Comparison of ENCODE assay signal across 7 mouse cellular contexts in the genomic region with DNA sequence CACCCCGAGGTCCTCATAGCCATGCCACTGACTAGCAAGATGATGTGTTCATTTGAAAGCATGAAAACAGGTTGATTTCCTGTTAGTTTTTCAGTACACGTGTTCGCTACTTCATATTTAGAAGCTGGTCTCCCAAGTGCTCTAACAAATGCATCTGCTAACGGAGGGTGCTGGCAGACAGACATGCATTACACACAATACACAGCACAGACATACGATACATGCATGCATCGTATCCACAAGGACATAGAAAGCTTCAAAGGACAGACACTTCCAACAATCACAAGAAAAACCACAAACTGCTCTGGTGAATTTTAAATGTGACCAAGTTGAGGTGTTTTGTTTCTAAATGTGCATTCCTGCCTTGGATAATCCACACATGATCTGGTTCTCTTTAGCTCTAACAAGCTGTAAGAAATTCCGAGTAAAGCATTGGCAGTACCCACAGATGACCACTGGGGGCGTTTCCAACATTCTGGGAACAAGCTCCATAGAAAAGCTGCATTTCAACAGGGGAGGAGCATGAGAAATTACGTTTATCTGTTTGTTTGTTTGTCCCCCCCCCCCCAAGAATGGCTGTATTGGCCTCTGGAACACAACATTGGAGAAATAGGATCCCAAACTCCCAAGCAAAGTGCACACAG. TPM values are rescaled to one million over a fixed set of nuclear protein-coding genes. Genes with fewer than 3 reads are reported as not detected.
DNase-seq lines count a peak whose midpoint lies in the region; ATAC-seq and TF ChIP-seq lines count a peak whose summit lies in the region.

No protein-coding gene starts in this region.

- peak; percentile 52 for DNase-seq in midbrain, embryonic 10.5 days (ENCODE audit: low spot score)
- DNase-seq in adipocyte (ENCODE audit: low spot score), result peak; percentile 55
- peak; percentile 54 for DNase-seq in embryo, embryonic 9.5 days (ENCODE audit: extremely low spot score)
- peak; percentile 85 for DNase-seq in hindbrain, postnatal 0 days (ENCODE audit: low spot score)
- DNase-seq in liver, embryonic 14.5 days (ENCODE audit: low read depth in 3 of 3, low spot score in 3 of 3), result no peak
- peak; percentile 53 for DNase-seq in right cerebral cortex, adult 18-20 months

- H3K27ac ChIP-seq in midbrain, embryonic 10.5 days (replicated peaks), result no peak overlapping the region
- H3K27ac ChIP-seq in midbrain, embryonic 13.5 days, result no peak overlapping the region
- no peak overlapping the region for H3K27ac ChIP-seq in hindbrain, postnatal 0 days
- no peak overlapping the region for H3K27ac ChIP-seq in liver, embryonic 14.5 days

- H3K4me2 ChIP-seq in midbrain, embryonic 13.5 days (replicated peaks), result no peak overlapping the region
- H3K4me2 ChIP-seq in hindbrain, postnatal 0 days (ENCODE audit: low read depth, low read length), result no peak overlapping the region
- H3K4me2 ChIP-seq in liver, embryonic 14.5 days (ENCODE audit: low read depth), result no peak overlapping the region

- TF ChIP-seq EP300 in liver, embryonic 14.5 days (IDR thresholded peaks at IDR 0.05; ENCODE audit: low read depth), result no peak

- H3K27me3 ChIP-seq in midbrain, embryonic 10.5 days (ENCODE audit: low read depth, poor library complexity, severe bottlenecking), result no peaks in the 10 kb centered on the region
- H3K27me3 ChIP-seq in midbrain, embryonic 13.5 days, result no peaks in the 10 kb centered on the region
- no peaks in the 10 kb centered on the region for H3K27me3 ChIP-seq in hindbrain, postnatal 0 days (ENCODE audit: insufficient read depth, low read length)
- H3K27me3 ChIP-seq in liver, embryonic 14.5 days (ENCODE audit: control insufficient read depth, insufficient read depth, low read length), result no peaks in the 10 kb centered on the region

- H3K36me3 ChIP-seq in midbrain, embryonic 10.5 days, result no peaks in the 10 kb centered on the region
- no peaks in the 10 kb centered on the region for H3K36me3 ChIP-seq in midbrain, embryonic 13.5 days
- H3K36me3 ChIP-seq in hindbrain, postnatal 0 days (ENCODE audit: insufficient read depth, low read length), result no peaks in the 10 kb centered on the region
- H3K36me3 ChIP-seq in liver, embryonic 14.5 days (replicated peaks; ENCODE audit: control insufficient read depth, insufficient read depth, low read depth), result no peaks in the 10 kb centered on the region

- no peak for ATAC-seq in midbrain, embryonic 13.5 days
- ATAC-seq in hindbrain, postnatal 0 days, result peak; percentile 78
- no peak for ATAC-seq in liver, embryonic 14.5 days (ENCODE audit: insufficient read depth)

- H3K9me3 ChIP-seq in midbrain, embryonic 10.5 days (replicated peaks), result no peaks in the 10 kb centered on the region
- H3K9me3 ChIP-seq in midbrain, embryonic 13.5 days, result no peaks in the 10 kb centered on the region
- no peaks in the 10 kb centered on the region for H3K9me3 ChIP-seq in hindbrain, postnatal 0 days (ENCODE audit: low read length)
- H3K9me3 ChIP-seq in liver, embryonic 14.5 days (ENCODE audit: control insufficient read depth, low read length), result no peaks in the 10 kb centered on the region

- TF ChIP-seq CTCF in hindbrain, postnatal 0 days (IDR thresholded peaks at IDR 0.05; ENCODE audit: low read depth), result peak; percentile 84
- peak; percentile 58 for TF ChIP-seq CTCF in liver, embryonic 14.5 days (IDR thresholded peaks at IDR 0.05; ENCODE audit: low read depth)

- H3K4me3 ChIP-seq in midbrain, embryonic 10.5 days, result no peak overlapping the region
- no peak overlapping the region for H3K4me3 ChIP-seq in midbrain, embryonic 13.5 days (replicated peaks)
- H3K4me3 ChIP-seq in hindbrain, postnatal 0 days (ENCODE audit: low read length), result no peak overlapping the region
- no peak overlapping the region for H3K4me3 ChIP-seq in liver, embryonic 14.5 days (ENCODE audit: insufficient read depth in 1 of 2, low read depth in 2 of 2, low read length in 2 of 2)

- no peaks in the 10 kb centered on the region for H3K4me1 ChIP-seq in midbrain, embryonic 10.5 days
- no peaks in the 10 kb centered on the region for H3K4me1 ChIP-seq in midbrain, embryonic 13.5 days (replicated peaks)
- no peaks in the 10 kb centered on the region for H3K4me1 ChIP-seq in hindbrain, postnatal 0 days (ENCODE audit: insufficient read depth, low read length)
- no peaks in the 10 kb centered on the region for H3K4me1 ChIP-seq in liver, embryonic 14.5 days (replicated peaks; ENCODE audit: control insufficient read depth in 2 of 2, insufficient read depth in 2 of 2, low read length in 1 of 2)

- H3K9ac ChIP-seq in midbrain, embryonic 13.5 days (replicated peaks), result no peak overlapping the region
- H3K9ac ChIP-seq in hindbrain, postnatal 0 days (replicated peaks; ENCODE audit: low read length), result no peak overlapping the region
- H3K9ac ChIP-seq in liver, embryonic 14.5 days (replicated peaks), result no peak overlapping the region

- 62% methylated on average over 9 of the region's 9 CpGs for WGBS in midbrain, embryonic 10.5 days
- 66% methylated on average over 9 of the region's 9 CpGs for WGBS in midbrain, embryonic 13.5 days
- 56% methylated on average over 9 of the region's 9 CpGs for WGBS in hindbrain, postnatal 0 days
- 48% methylated on average over 9 of the region's 9 CpGs for WGBS in liver, embryonic 14.5 days (ENCODE audit: insufficient replicate concordance)

RNA-seq across cellular contexts. Expression of gene Ckmt2, which starts 5.3 kb away (rescaled TPM):
- not detected in 2 replicates for polyA plus RNA-seq in midbrain, embryonic 10.5 days (2016; fragmentation: Nextera tagmentation; extraction: Ambion mirVana)
- polyA plus RNA-seq in midbrain, embryonic 13.5 days (2015; fragmentation: Nextera tagmentation; extraction: Ambion mirVana), result not detected in 2 replicates
- total RNA-seq in hindbrain, postnatal 0 days (2014; rRNA removed), result 2.3 TPM in 1 of 2 replicates, not detected in the other
- 0.11 and 0.19 TPM in 2 replicates for polyA plus RNA-seq in hindbrain, postnatal 0 days (2015; fragmentation: Nextera tagmentation; extraction: Ambion mirVana)
- not detected in 2 replicates for polyA plus RNA-seq in liver, embryonic 14.5 days (2012; rRNA removed)
- not detected in 2 replicates for polyA plus RNA-seq in liver, embryonic 14.5 days (2014; fragmentation: Nextera tagmentation; extraction: Ambion mirVana)

Comparison
In these comparisons a context has a peak if more than half of its experiments do, and no peak if none do; other contexts are left out.
1. DNase-seq: peak in midbrain, embryonic 10.5 days (single experiment), adipocyte (single experiment), embryo, embryonic 9.5 days (single experiment), hindbrain, postnatal 0 days (single experiment) and right cerebral cortex, adult 18-20 months (single experiment); none in liver, embryonic 14.5 days (0 of 3).